9 mouse cellular contexts compared by ENCODE assay signal in the genomic region with DNA sequence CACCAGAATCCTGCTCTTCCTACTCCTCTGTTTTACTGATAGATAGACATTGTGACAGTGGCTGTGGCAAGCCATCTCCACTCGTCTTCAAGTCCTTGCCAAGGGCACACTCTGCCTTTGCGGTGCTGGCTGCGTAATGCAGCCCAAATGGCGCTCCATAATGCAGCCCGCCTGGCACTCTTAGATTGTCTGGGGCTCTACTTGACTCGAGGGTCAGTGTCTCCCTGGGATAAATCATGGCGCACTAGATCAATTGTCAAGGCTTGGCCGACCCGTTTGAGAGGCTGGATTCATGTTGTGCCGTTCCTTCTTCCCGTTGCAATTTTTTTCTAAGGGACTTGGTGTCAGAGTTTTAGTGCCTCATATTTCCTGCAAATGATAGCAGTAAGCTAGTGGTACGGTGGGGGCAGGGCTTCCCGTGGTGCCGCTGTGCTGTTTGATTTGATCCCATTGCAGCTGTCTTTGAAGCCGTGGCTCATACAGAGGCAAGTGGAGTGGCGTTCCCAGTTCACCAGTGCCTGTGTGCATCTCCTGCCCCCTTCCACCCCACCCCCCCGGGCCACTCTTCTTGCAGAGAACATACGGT.
DNase-seq lines count a peak whose midpoint lies in the region; ATAC-seq lines count a peak whose summit lies in the region.
"Had no signal": no experiment of that assay in that cellular context is flagged by ENCODE, and none has a peak within 500 bp of the region (broad histone marks: within the 10 kb centered on the region; RNA-seq: fewer than 3 reads in every experiment).

No protein-coding gene starts in this region.

- peaks cover 2% of the 10 kb centered on the region; the same call in 1 of the 2 replicates for H3K4me1 ChIP-seq in limb, embryonic 11.5 days (ENCODE audit: control insufficient read depth, insufficient read depth, low read length)
- peaks cover 32% of the 10 kb centered on the region for H3K4me1 ChIP-seq in limb, embryonic 10.5 days
- H3K4me1 ChIP-seq in neural tube, embryonic 12.5 days = peaks cover 36% of the 10 kb centered on the region
- H3K4me1 ChIP-seq: lung, embryonic 15.5 days had no signal

- WGBS in limb, embryonic 11.5 days = 61% methylated on average over 18 of the region's 18 CpGs
- 66% methylated on average over 18 of the region's 18 CpGs for WGBS in limb, embryonic 10.5 days
- WGBS in neural tube, embryonic 12.5 days = 57% methylated on average over 18 of the region's 18 CpGs

- no peak overlapping the region for H3K4me3 ChIP-seq in limb, embryonic 11.5 days (ENCODE audit: low read depth, low read length)
- no peak overlapping the region for H3K4me3 ChIP-seq in limb, embryonic 10.5 days
- no peak overlapping the region for H3K4me3 ChIP-seq in neural tube, embryonic 12.5 days
- H3K4me3 ChIP-seq: lung, embryonic 15.5 days had no signal

- no peak for ATAC-seq in limb, embryonic 11.5 days (ENCODE audit: insufficient number of reproducible peaks, low FRiP score, low TSS enrichment, low read depth)
- peak; percentile 32; the same call in 1 of the 2 replicates for ATAC-seq in neural tube, embryonic 12.5 days (ENCODE audit: low FRiP score, low read depth)

- no peak overlapping the region for H3K27ac ChIP-seq in limb, embryonic 11.5 days (replicated peaks; ENCODE audit: low read depth, low read length)
- H3K27ac ChIP-seq in limb, embryonic 10.5 days = no peak overlapping the region
- peak overlapping the region; percentile 53 for H3K27ac ChIP-seq in neural tube, embryonic 12.5 days
- H3K27ac ChIP-seq: lung, embryonic 15.5 days had no signal

- intact Hi-C loops in left cerebral cortex, postnatal 4 days (cut with DNase I) = no loop called here

- no peak overlapping the region for H3K4me2 ChIP-seq in limb, embryonic 11.5 days (ENCODE audit: low read depth, severe bottlenecking)
- no peak overlapping the region for H3K4me2 ChIP-seq in neural tube, embryonic 12.5 days (replicated peaks)
- H3K4me2 ChIP-seq: lung, embryonic 15.5 days had no signal

- no peaks in the 10 kb centered on the region for H3K36me3 ChIP-seq in limb, embryonic 11.5 days (ENCODE audit: control insufficient read depth, insufficient read depth, low read length)
- H3K36me3 ChIP-seq in limb, embryonic 10.5 days = no peaks in the 10 kb centered on the region
- H3K36me3 ChIP-seq in neural tube, embryonic 12.5 days = no peaks in the 10 kb centered on the region
- H3K36me3 ChIP-seq: lung, embryonic 15.5 days had no signal

- no peak overlapping the region for H3K9ac ChIP-seq in limb, embryonic 11.5 days (ENCODE audit: low read length)
- no peak overlapping the region for H3K9ac ChIP-seq in neural tube, embryonic 12.5 days
- H3K9ac ChIP-seq: lung, embryonic 15.5 days had no signal

- DNase-seq in adrenal gland, postnatal 10 days = peak; percentile 16
- no peak for DNase-seq in adrenal gland, adult 18-20 months (ENCODE audit: low spot score in 2 of 2)
- DNase-seq in limb, embryonic 11.5 days (ENCODE audit: low spot score) = peak; percentile 38
- DNase-seq in limb, embryonic 10.5 days (ENCODE audit: low spot score) = no peak
- peak; percentile 60 for DNase-seq in kidney, postnatal 14 days
- DNase-seq in left cerebral cortex, adult 11 months (ENCODE audit: low spot score) = no peak
- no peak for DNase-seq in left cerebral cortex, postnatal 4 days

- no peaks in the 10 kb centered on the region for H3K27me3 ChIP-seq in limb, embryonic 11.5 days (ENCODE audit: control insufficient read depth, insufficient read depth, low read length)
- peaks cover 7% of the 10 kb centered on the region; the same call in 1 of the 2 replicates for H3K27me3 ChIP-seq in limb, embryonic 10.5 days (ENCODE audit: low read depth, poor library complexity, severe bottlenecking)
- no peaks in the 10 kb centered on the region for H3K27me3 ChIP-seq in neural tube, embryonic 12.5 days (replicated peaks)
- H3K27me3 ChIP-seq: lung, embryonic 15.5 days had no signal

- no peaks in the 10 kb centered on the region for H3K9me3 ChIP-seq in limb, embryonic 11.5 days (ENCODE audit: control insufficient read depth, low read length)
- H3K9me3 ChIP-seq in limb, embryonic 10.5 days (replicated peaks) = no peaks in the 10 kb centered on the region
- H3K9me3 ChIP-seq in neural tube, embryonic 12.5 days = no peaks in the 10 kb centered on the region
- H3K9me3 ChIP-seq: lung, embryonic 15.5 days had no signal

Comparison
In these comparisons a context has a peak if more than half of its experiments do, and no peak if none do; other contexts are left out.
1. DNase-seq: peak in adrenal gland, postnatal 10 days (single experiment), limb, embryonic 11.5 days (single experiment) and kidney, postnatal 14 days (single experiment); none in adrenal gland, adult 18-20 months (0 of 2), limb, embryonic 10.5 days (single experiment), left cerebral cortex, adult 11 months (single experiment) and left cerebral cortex, postnatal 4 days (single experiment).